Mouse (Mus musculus) cerebellum, adult 2 months (tissue): ENCODE results near the gene Dnaja1.

Source experiments
- CTCF ChIP-seq: fragments of 200-500 bp; IDR thresholded peaks from 2 replicates; pipeline ENCODE4 v1.5.1; 2011; ENCODE audit warnings: low read depth, mild to moderate bottlenecking, control low read depth, low read length, moderate library complexity, borderline replicate concordance; ENCODE audit not compliant: insufficient read depth
- POLR2A ChIP-seq: fragments of 200-500 bp; IDR thresholded peaks from 2 replicates; pipeline ENCODE4 v1.6.1; 2011; ENCODE audit warnings: low read length, control low read depth, borderline replicate concordance; ENCODE audit not compliant: insufficient read depth

- TF ChIP-seq CTCF (no peak), POLR2A (no peak)
Measured at GRCm38 (mm10) chr4:40785620-40786166, 63.7 kb downstream of the Dnaja1 start.
